Mouse (Mus musculus): Measurements from ENCODE around the gene Nek5. TPM values are rescaled to one million over a fixed set of nuclear protein-coding genes. Genes with fewer than 3 reads are reported as not detected.

Nek5 gene
- total RNA-seq, 2 experiments from 2014 or later: not detected

GRCm38 (mm10) chr8:22107020-22107419 is 17.8 kb downstream of the Nek5 start:
- no peak for ATAC-seq (replicated peaks; ENCODE audit: poor library complexity, severe bottlenecking)

- ATAC-seq (replicated peaks; ENCODE audit: poor library complexity, severe bottlenecking): no peak
Observed at GRCm38 (mm10) chr8:22091568-22091967, 33.3 kb downstream of the Nek5 start.

GRCm38 (mm10) chr8:22089226-22089625 is 35.6 kb downstream of the Nek5 start:
- no peak for ATAC-seq (replicated peaks; ENCODE audit: poor library complexity, severe bottlenecking)

- peak; percentile 90 for ATAC-seq (replicated peaks; ENCODE audit: poor library complexity, severe bottlenecking)
Observed at GRCm38 (mm10) chr8:22079313-22080007, 45.4 kb downstream of the Nek5 start.

GRCm38 (mm10) chr8:22061126-22061525 is 63.7 kb downstream of the Nek5 start:
- no peak for ATAC-seq (replicated peaks; ENCODE audit: poor library complexity, severe bottlenecking)

- peak; percentile 98 for ATAC-seq (replicated peaks; ENCODE audit: poor library complexity, severe bottlenecking)
Observed at GRCm38 (mm10) chr8:22060446-22060889, 64.4 kb downstream of the Nek5 start, which contains the start of gene Alg11. Alg11 (plus strand) TSS chr8:22060721.

GRCm38 (mm10) chr8:22059821-22060445 is 64.9 kb downstream of the Nek5 start, which contains the start of gene Atp7b:
Atp7b (minus strand) TSS chr8:22060305.
- ATAC-seq (replicated peaks; ENCODE audit: poor library complexity, severe bottlenecking): peak; percentile 43

- no peak for ATAC-seq (replicated peaks; ENCODE audit: poor library complexity, severe bottlenecking)
Observed at GRCm38 (mm10) chr8:22059153-22059738, 65.6 kb downstream of the Nek5 start.

- no peak for ATAC-seq (replicated peaks; ENCODE audit: poor library complexity, severe bottlenecking)
Observed at GRCm38 (mm10) chr8:22058368-22058767, 66.5 kb downstream of the Nek5 start.

- no peak for ATAC-seq (replicated peaks; ENCODE audit: poor library complexity, severe bottlenecking)
Observed at GRCm38 (mm10) chr8:22056850-22057249, 68.0 kb downstream of the Nek5 start.

- no peak for ATAC-seq (replicated peaks; ENCODE audit: poor library complexity, severe bottlenecking)
Observed at GRCm38 (mm10) chr8:22055492-22055877, 69.4 kb downstream of the Nek5 start.

- ATAC-seq (replicated peaks; ENCODE audit: poor library complexity, severe bottlenecking): no peak
Observed at GRCm38 (mm10) chr8:22054674-22055491, 70.0 kb downstream of the Nek5 start.

GRCm38 (mm10) chr8:22047699-22048464 is 77.0 kb downstream of the Nek5 start:
- peak; percentile 97 for ATAC-seq (replicated peaks; ENCODE audit: poor library complexity, severe bottlenecking)

GRCm38 (mm10) chr8:22043706-22044105 is 81.1 kb downstream of the Nek5 start:
- no peak for ATAC-seq (replicated peaks; ENCODE audit: poor library complexity, severe bottlenecking)

GRCm38 (mm10) chr8:22042515-22042914 is 82.3 kb downstream of the Nek5 start:
- ATAC-seq (replicated peaks; ENCODE audit: poor library complexity, severe bottlenecking): no peak

- ATAC-seq (replicated peaks; ENCODE audit: poor library complexity, severe bottlenecking): no peak
Observed at GRCm38 (mm10) chr8:22040153-22040509, 84.7 kb downstream of the Nek5 start.

GRCm38 (mm10) chr8:22039468-22040152 is 85.2 kb downstream of the Nek5 start:
- no peak for ATAC-seq (replicated peaks; ENCODE audit: poor library complexity, severe bottlenecking)

- no peak for ATAC-seq (replicated peaks; ENCODE audit: poor library complexity, severe bottlenecking)
Observed at GRCm38 (mm10) chr8:22037022-22037421, 87.8 kb downstream of the Nek5 start.

GRCm38 (mm10) chr8:22036137-22036536 is 88.7 kb downstream of the Nek5 start:
- ATAC-seq (replicated peaks; ENCODE audit: poor library complexity, severe bottlenecking): no peak

Data from granulocyte monocyte progenitor cell, adult 5-6 weeks (primary cell).